Mouse (Mus musculus): ENCODE measurements at regions not wholly inside any gene's neighbourhood (a gene's known extent, or its start where the extent isn't known, plus 50 kb on each side); places are given as distances from the start of the nearest gene placed in this dataset.

- no peak for DNase-seq (ENCODE audit: low spot score in 2 of 2)
These were observed 103.1 kb downstream of the Dusp6 start for GRCm38 (mm10) chr10:99366162-99366561.

- no peak for DNase-seq (ENCODE audit: low spot score in 2 of 2)
These were observed 104.7 kb downstream of the Dusp6 start for GRCm38 (mm10) chr10:99367757-99368156.

- no peak for DNase-seq (ENCODE audit: low spot score in 2 of 2)
These were observed 112.1 kb downstream of the Dusp6 start for GRCm38 (mm10) chr10:99375101-99375500.

- DNase-seq (ENCODE audit: low spot score in 2 of 2), result no peak
These were observed 113.4 kb downstream of the Dusp6 start for GRCm38 (mm10) chr10:99376430-99376829.

GRCm38 (mm10) chr10:99377548-99377947 lies 114.5 kb downstream of the Dusp6 start:
- DNase-seq (ENCODE audit: low spot score in 2 of 2), result no peak

GRCm38 (mm10) chr10:99379156-99379555 lies 116.1 kb downstream of the Dusp6 start:
- DNase-seq (ENCODE audit: low spot score in 2 of 2), result no peak

GRCm38 (mm10) chr10:99380170-99380569 lies 117.1 kb downstream of the Dusp6 start:
- no peak for DNase-seq (ENCODE audit: low spot score in 2 of 2)

GRCm38 (mm10) chr10:99383028-99383427 lies 120.0 kb downstream of the Dusp6 start:
- DNase-seq (ENCODE audit: low spot score in 2 of 2), result no peak

GRCm38 (mm10) chr10:99384366-99384765 lies 121.3 kb downstream of the Dusp6 start:
- DNase-seq (ENCODE audit: low spot score in 2 of 2), result no peak

- DNase-seq (ENCODE audit: low spot score in 2 of 2), result no peak
These were observed 121.8 kb downstream of the Dusp6 start for GRCm38 (mm10) chr10:99384851-99385250.

GRCm38 (mm10) chr10:99385854-99386253 lies 122.8 kb downstream of the Dusp6 start:
- no peak for DNase-seq (ENCODE audit: low spot score in 2 of 2)

GRCm38 (mm10) chr10:99388526-99388925 lies 125.5 kb downstream of the Dusp6 start:
- peak in 1 of 2 experiments; percentile 41 for DNase-seq (ENCODE audit: low spot score in 2 of 2)

- no peak for DNase-seq (ENCODE audit: low spot score in 2 of 2)
These were observed 126.0 kb downstream of the Dusp6 start for GRCm38 (mm10) chr10:99388986-99389385.

GRCm38 (mm10) chr10:99390609-99391183 lies 127.7 kb downstream of the Dusp6 start:
- DNase-seq (ENCODE audit: low spot score in 2 of 2), result no peak

GRCm38 (mm10) chr10:99391725-99392124 lies 128.7 kb downstream of the Dusp6 start:
- no peak for DNase-seq (ENCODE audit: low spot score in 2 of 2)

- no peak for DNase-seq (ENCODE audit: low spot score in 2 of 2)
These were observed 129.9 kb downstream of the Dusp6 start for GRCm38 (mm10) chr10:99392979-99393378.

GRCm38 (mm10) chr10:99393523-99393922 lies 130.5 kb downstream of the Dusp6 start:
- DNase-seq (ENCODE audit: low spot score in 2 of 2), result no peak

- no peak for DNase-seq (ENCODE audit: low spot score in 2 of 2)
These were observed 132.4 kb downstream of the Dusp6 start for GRCm38 (mm10) chr10:99395411-99395810.

GRCm38 (mm10) chr10:99396630-99397029 lies 133.6 kb downstream of the Dusp6 start:
- no peak for DNase-seq (ENCODE audit: low spot score in 2 of 2)

- no peak for DNase-seq (ENCODE audit: low spot score in 2 of 2)
These were observed 137.0 kb downstream of the Dusp6 start for GRCm38 (mm10) chr10:99400076-99400475.

GRCm38 (mm10) chr10:99406764-99407163 lies 143.7 kb downstream of the Dusp6 start:
- DNase-seq (ENCODE audit: low spot score in 2 of 2), result no peak

GRCm38 (mm10) chr10:99408786-99409185 lies 145.8 kb downstream of the Dusp6 start:
- DNase-seq (ENCODE audit: low spot score in 2 of 2), result no peak

- no peak for DNase-seq (ENCODE audit: low spot score in 2 of 2)
These were observed 146.7 kb downstream of the Dusp6 start for GRCm38 (mm10) chr10:99409744-99410143.

GRCm38 (mm10) chr10:99410754-99411153 lies 147.7 kb downstream of the Dusp6 start:
- no peak for DNase-seq (ENCODE audit: low spot score in 2 of 2)

Data from adrenal gland, postnatal 4 days (tissue).